Mouse (Mus musculus): ENCODE results near the gene Dscam.

Dscam gene

DNA sequence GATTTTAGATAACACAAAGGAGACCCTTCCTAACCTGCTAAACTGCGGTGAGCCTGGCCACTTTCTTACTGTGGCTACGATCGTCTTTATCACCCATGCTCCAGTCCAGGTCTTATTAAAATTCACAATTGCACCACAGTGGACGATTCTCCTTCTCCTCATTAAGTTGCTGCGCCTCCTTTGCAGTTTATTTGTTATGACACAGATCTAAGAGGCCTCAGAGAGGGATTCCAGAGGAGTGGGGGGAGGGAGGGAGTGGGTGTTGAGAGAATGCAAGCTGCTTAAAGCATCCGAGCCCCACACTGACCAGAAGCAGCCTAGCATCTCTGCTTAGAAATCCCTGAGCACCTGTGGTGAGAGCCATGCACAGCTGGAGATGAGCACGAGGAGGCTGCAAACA lies 413.6 kb downstream of the Dscam start:
- no peak for DNase-seq

DNA sequence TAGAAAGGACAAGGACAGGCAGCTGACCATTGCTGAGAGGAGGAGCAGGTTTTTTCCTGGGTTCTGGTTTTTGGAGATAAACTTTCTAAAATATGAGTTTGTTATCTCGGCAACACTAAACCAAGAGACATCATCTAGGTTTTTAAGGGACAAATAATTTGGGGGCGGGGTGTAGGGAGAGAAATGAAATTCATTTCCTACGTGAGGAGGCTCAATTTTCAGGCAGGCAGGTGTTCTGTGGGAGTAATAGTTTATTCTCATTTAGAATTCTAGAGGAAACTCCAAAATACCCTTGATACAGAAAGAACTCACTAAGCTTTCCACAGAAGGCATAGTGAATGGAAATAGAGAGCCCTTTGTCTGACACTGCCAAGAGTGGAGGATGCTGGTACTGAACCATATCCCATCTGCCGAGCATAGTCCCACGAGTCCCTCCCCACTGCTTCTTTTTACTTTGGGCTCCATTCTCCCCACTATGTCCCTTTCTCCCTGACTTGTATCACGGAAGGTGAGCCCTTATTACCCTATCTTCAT lies 415.5 kb downstream of the Dscam start:
- DNase-seq: no peak

DNA sequence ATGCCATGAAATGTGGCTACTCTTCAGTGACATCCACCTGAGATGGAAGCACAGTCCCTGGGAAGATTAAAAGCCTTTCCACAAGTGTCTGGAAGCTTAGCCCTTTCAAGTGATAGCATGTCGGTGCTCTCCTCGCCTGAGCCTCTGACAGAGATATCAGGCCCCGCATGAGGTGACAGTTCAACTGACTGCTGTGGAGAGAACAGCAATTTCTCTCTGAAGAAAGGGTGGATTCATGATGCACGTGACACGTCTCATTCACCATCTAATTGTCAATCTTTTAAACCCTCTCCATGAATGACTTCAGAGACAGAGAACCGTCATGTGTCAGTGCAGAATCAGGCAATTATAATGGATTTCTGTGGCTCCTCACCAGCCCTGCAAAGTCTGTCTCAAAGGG lies 416.2 kb downstream of the Dscam start:
- no peak for DNase-seq

DNA sequence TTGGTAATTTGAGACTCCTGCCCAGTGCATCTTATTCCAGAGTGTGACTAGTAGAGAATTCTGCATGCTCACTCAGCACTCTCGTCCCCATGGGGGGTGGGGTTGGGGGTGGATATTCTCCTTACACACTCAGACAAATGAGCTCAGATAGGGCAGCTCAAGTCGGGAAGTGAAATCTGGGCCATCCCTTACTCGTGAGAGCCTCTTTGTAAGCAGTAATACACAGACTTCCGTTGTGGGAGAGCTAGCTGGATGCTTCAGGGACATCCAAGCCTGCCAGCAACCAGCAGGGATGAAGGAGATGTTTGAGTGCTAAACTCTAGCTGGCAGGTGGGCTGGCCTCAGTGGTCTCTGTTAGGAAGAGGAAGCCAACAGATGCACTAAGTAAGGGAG lies 416.8 kb downstream of the Dscam start:
- no peak for DNase-seq

DNA sequence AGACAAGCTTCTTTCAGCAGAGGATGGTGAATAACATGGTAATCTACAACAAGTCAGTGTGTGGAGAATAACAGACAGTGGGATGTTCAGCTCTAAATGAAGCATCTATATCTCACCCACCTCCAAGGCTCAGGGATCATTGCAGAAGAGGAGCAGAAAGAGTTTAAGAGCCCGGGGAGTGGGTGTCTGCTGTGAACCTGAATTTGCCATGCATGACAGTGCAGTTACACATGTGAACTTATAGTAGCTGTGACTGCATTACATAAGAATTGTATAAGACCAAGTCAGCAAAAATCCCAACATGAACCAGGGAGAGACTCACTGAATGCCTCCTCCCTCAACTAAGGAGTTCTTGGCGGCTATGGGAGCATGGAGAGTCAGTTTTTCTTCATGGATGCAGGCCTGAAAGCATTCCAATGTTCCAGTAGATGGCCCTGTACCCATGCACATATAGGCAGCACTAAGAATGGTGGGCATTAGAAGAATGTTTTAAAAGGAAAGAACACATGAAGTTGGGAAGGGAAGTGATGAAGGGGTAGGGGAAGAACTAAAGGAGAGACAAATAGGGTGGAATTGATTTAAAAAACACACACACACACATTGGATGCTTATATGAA lies 417.3 kb downstream of the Dscam start:
- no peak for DNase-seq

DNA sequence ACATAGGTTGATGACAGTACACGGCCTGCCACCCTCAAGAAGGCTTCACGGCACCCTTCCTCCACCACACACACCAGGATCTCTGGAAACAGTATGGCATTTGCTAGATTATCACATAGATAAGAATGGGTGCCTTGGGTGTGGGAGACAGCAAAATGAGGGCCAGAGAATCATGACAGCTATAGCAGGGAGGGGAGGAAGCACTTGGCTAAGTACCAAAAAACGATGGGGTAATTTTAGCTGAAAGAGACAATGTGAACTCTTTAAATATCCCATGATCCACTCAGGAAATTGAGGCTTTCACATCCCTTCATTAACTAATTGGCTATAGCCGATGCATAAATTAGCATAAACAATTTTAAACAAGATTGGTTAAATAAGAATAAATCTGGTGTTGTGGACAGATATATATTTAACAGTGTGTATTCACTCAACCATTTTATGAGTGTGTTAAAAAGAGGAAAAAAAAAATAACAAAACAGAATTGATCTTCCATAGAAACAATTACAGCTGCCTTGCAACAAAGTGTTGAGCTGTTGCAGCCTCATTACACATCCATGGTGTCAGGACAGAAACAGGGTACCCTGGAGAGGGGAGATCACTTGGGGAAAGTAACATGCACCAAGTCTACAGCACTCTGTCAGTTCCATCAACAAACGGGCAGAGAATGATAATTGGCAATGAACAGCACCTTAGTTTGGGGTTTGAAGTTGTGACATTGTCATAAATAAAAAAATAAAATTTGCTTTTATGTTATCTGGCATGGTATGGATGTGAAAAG lies 427.9 kb downstream of the Dscam start:
- no peak for DNase-seq

DNA sequence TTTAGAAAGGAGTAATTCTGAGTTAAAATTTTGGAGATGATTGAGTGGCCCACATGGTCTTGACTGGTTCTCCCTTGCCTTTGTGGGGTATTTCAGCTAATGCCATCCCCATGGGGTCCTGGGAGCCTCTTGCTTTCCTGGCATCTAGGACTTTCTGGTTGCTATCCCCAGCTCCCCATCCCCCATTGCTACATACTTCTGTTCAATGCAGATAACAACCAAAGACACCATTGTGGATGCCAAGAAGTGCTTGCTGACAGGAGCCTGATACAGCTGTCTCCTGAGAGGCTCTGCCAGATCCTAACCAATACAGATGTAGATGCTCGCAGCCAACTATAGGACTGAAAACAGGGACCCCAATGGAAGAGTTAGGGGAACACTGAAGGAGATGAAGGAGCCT lies 429.2 kb downstream of the Dscam start:
- DNase-seq: no peak

DNA sequence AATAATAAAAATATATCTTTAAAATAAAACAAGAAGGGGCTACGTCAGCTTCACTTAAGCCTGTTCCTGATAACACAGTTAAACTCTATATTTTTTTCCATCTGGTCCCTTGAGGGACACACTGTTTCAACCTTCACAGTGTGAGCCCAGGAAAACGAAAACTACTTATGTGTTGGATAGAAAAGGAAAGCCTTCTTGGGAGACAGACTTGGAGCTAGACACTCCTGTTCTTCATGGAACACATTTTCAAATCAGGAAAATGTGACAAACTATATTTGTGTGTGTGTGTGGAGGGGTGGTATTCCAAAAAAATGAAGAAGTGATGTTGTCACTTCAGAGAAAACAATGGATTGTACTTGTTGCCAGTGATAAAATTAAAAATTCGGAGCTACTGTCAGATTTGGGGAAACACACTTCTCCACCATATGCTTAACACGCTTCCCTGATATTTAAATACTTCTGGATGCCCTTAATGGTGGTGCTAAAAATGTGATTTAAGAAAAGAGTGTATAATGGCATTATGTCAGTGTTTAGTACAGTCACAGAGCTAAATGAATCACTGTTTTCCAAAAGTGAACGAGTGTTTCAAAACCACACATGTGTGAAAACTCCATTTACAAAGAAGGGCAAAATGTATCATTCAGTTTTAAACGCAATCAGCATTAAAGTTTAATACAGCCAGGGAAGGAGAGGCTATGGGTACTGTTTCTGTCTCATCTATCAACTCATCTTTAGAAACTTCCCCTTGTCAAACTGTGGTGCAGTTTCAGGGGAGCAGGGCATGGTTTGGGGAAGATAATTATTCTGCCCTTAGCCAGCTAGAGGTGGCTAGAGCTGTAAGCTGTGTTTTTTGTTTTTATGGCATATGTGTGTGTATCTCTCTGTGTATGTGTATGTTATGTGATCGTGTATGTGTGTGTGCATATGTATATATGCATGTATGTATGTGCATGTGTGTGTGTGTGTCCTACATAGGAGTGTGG lies 430.2 kb downstream of the Dscam start:
- DNase-seq: no peak

DNA sequence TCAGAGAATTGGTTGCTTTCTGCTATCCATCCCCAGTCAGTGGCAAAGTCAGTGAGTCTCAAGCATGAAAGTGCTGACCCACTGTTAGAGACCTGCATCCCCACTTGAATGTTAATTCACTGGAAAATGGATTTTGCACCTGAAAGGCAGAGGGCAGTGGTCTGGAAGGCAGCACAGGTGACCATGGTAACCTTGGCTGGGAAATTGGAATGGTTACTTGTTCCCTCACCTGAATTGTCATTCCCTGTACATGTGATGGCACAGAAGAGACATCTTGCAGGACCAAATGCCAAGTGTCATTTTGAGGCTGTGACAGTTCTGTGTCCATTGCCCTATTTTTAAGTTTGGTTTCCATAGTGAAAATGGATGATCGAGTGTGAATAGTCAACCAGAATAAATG lies 434.1 kb downstream of the Dscam start:
- DNase-seq: no peak

DNA sequence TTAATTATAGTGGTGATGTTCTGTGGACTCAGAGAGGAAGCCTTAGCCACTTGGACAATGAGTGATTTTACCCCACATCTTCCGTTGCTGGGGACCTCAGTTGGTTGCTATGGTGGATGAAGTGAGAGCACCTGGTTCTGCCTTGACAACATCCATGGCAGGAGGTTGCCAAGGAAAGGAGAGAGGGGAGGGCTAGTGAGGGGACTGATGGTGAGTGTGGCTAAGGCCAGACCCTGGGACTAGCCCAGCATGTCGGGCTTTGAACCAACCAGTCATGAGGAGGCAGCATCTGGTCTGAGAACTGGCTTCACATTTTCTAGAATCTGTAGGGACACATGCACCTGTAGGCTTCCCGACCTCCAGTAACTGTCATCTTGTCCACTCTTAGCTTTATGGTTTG lies 439.7 kb downstream of the Dscam start:
- DNase-seq: no peak

DNA sequence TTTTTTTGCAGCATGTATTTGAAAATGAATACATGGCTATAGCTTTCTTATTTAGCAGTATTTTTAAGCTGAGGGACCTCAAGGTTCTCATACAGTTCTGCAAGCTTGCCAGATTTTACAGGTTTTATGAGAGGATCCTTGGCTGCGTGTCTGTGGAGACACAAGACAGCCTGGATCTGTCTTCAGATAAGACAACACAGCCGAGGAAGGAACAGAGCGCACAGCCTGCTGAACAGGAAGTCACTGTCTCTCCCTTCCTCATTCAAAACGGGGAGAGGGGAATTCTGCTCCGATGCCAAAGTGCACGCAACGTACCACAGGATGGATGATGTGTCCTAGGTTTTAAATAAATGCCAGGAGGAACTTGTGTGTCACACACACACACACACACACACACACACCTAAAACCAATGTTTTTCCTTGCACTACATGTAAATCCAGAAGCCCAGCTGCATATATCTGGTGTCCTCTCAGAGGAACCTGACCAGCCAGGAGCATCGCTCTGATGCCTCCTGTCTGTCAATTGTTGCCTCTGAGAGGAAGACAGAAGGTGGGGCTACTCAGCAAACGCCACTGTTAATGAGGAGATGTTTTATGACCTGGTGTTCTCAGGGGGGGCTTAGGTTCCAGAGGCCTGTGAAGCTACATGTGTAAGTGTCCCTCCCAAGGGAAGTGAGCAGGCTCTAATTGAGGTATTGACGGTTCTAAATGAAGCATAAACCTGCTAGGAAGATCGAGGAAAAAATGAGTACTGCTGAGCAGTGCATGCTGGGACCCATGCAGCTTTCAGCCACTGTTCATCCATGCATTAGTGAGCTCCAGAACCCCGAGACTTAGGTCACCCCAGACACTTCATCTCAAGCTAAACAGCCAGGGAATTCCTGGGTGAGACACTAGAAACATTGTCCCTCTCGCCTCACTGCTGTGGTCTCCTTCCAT lies 442.4 kb downstream of the Dscam start:
- DNase-seq: no peak

DNA sequence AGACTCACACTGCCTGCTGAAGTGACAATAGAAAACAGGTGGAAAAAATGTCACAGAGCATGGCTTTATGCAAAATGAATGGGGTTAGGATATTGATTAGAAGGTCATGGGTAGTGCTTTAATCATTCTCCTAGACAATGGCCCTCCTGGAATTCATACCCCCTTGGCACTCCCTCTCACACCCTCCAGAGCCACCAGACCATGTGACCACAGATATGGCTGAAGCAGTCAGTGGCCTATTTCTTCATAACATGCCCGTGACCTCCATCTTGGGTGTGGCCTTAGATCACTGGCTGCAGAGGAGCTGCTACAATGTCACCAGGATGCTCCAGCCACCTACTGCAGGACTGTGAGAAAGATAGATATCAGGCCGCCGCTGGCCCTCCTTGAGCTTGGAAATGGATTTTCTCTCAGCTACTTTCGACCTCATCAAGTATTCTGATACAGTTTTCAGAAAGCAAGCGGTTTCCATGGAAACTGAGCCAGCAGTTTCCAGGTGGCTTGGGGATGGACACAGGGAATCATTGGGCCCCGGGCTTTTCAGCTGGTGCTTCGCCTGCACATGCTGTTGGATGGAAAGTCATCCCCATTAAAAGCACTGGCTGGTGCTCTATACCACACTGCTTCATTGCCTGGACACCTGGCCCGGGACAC lies 445.4 kb downstream of the Dscam start:
- no peak for DNase-seq

DNA sequence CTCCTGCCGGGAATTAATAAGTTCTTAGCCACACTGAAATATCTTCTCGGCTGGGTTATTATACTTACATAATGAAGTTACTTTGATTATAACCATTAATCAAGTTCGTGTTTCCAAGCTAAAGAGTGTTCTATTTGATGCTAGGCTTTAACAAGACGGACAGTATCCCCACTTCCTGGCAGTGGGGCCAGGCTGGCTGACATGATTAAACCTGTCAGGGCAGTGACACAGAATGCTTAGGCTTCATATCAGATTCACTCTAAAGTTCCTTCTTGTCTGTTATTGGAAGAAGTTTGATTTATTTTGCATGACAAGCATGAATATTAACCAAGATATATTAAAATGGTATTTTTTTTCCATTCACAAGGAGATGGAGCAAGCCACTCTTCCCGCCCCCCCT lies 446.0 kb downstream of the Dscam start:
- no peak for DNase-seq

DNA sequence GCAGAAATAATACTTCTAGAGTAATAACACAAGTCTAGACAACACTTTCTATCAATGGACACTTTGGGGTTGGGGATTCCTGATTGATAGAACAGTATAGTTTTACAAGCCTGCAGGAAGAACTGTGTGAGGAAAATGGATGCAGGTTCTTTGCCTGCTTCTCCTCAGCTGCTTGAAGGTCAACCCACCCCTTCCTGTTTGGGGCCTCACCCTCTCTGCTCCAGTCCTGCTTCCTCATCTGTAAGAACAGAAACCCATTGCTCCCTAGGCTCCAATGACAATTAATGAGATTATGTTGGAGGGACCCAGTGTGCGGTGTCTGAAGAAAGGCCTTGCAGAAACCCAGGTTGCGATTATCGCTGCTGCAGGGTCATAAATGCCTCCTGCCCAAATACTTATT lies 446.4 kb downstream of the Dscam start:
- no peak for DNase-seq

DNA sequence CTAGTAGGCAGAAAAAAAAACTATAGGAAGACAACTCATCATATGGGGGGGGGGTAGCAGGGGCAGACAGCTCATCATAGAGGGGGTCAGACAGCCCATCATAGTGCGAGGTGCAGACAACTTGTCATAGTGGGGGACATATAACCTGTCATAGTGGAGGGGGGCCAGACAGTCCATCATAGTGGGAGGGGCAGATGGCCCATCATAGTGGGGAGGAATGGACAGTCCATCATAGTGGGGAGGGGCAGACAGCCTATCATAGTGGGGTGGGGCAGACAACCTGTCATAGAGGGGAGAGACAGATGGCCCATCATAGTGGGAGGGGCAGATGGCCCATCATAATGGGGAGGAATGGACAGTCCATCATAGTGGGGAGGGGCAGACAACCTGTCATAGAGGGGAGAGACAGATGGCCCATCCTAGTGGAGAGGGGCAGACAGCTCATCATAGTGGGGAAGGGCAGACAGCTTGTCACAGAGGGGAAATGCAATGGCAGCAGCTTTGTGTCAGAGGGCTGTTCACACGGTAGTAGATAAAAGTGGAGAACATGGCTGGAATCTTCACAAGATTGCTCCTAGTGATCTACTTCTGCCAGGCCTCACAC lies 447.4 kb downstream of the Dscam start:
- no peak for DNase-seq

DNA sequence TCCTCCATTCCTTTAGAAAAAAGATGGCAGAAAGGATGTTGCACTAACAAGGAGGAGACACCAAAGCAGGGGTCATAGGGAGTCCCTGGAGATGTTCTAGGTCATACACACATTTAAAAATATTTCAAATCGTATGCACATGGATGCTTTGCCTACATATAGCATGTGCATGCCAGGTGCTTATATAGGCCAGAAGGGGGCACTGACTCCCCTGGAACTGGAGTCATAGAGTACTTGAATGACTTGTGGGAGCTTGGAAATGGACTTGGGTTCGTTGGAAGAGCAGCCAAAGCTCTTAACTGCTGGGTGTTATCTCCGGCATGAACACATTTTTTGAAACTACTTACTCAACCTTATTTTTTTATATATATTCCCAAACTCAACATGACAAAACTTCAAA lies 448.4 kb downstream of the Dscam start:
- no peak for DNase-seq

DNA sequence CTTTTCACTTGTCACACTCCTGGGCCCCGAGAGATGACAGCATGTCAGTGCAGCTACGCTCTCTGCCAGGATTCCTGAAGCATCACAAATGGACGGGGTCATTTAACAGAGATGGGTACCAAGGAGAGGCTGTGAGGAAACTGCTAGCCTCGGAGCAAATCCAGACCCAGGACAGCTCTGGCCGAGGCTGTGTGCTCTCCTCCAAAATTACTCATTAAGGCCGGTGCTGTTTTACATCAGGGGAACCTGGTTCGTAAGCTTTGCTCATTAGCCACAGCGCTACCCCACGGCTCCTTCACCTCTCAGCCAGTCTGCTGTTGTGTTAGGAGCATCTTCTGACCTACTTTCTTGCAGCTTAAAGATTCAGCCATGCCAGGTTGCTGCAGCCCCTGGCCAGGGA lies 449.3 kb downstream of the Dscam start:
- DNase-seq: no peak

DNA sequence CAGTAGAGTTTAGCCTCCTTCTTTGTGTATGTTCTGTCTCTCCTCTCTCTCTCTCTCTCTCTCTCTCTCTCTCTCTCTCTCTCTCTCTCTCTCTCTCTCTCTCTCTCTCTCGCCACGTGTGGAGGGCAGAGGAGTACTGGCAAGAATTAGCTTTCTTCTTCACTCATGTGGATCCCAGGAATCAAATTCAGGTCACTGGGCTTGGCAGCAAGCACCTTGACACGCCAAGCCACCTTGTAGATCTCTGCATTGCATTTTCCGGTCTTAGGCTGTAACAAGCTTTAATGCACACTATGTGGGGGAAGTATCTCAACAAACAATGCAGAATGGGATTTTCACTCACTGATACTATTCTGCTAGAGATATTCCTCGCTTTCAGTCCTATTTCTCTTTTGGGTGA lies 449.9 kb downstream of the Dscam start:
- no peak for DNase-seq

DNA sequence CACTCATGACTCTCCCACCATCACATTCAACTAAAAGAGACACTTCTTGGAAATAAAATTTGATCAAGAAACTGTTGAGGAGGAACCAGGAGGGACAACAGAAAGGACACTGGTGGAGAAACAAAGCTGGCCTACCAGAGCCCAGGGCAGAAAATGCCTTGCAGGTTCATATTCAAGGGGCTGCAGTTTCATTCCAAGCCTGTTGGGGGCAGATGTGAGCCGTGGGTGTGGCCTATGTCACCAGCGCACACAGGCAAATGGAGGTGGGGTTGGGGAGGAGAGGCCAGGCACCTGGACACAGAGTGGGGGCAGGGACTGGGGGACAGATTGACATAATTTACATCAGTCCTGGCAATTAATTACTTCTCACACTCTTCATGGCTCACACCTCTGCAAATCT lies 452.3 kb downstream of the Dscam start:
- no peak for DNase-seq

DNA sequence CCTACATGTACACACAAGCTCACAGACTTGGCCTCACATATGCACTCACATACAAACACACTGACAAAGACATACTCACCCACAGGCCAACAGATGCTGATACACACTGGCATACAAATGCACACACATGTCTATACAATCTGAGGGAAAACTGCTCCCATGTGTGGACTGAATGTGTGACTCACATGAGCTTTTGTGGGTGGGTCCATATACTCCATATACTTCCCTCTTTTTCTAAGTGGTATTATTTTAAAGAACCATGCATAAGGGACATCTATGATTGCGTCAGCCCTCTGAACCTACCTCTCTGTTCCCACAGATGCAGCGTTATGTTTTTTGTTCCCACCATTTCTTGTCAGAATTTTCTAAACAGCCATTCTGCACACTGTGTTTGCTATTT lies 453.9 kb downstream of the Dscam start:
- no peak for DNase-seq

DNA sequence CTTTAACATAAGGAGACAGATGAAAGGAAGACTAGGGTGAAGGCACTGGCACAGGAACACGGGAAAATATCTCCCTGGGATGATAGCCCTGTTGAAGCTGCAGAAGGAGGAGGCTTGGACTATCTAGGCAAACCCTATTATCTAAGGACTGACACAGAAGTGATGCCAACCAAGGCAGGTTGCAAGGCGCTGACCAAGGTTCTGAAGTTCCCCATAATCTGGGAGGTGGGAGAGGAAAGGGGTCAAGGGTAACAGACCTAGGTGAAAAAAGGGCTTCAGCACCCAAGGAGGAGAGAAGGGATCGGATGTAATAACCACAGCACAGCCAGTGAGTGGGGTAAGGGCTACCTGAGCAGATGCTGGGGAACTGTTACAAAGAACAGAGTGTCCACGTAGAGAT lies 458.6 kb downstream of the Dscam start:
- no peak for DNase-seq
